Mouse (Mus musculus): ENCODE results near the gene Yap1. TPM values are rescaled to one million over a fixed set of nuclear protein-coding genes. Genes with fewer than 3 reads are reported as not detected.

The Yap1 gene
- 7.0 and 7.4 TPM in 2 replicates for polyA plus RNA-seq (2012)

- no peak for TF ChIP-seq GATA1 (IDR thresholded peaks at IDR 0.05; ENCODE audit: low read length)
These were observed at the start of gene Yap1 for GRCm38 (mm10) chr9:8004370-8004991. Gene Yap1 (minus strand): TSS chr9:8004596.

GRCm38 (mm10) chr9:8043044-8043387, 38.6 kb upstream of the Yap1 start:
- TF ChIP-seq GATA1 (IDR thresholded peaks at IDR 0.05; ENCODE audit: low read length), result no peak

- no peak for TF ChIP-seq GATA1 (IDR thresholded peaks at IDR 0.05; ENCODE audit: low read length)
These were observed 38.1 kb upstream of the Yap1 start, which contains the start of gene Cfap300 for GRCm38 (mm10) chr9:8042338-8043043. Gene Cfap300 (minus strand): TSS chr9:8042823.

- no peak for TF ChIP-seq GATA1 (IDR thresholded peaks at IDR 0.05; ENCODE audit: low read length)
These were observed 31.1 kb upstream of the Yap1 start for GRCm38 (mm10) chr9:8035546-8035945.

GRCm38 (mm10) chr9:8035091-8035490, 30.7 kb upstream of the Yap1 start:
- TF ChIP-seq GATA1 (IDR thresholded peaks at IDR 0.05; ENCODE audit: low read length), result no peak

GRCm38 (mm10) chr9:8034143-8034542, 29.7 kb upstream of the Yap1 start:
- no peak for TF ChIP-seq GATA1 (IDR thresholded peaks at IDR 0.05; ENCODE audit: low read length)

- TF ChIP-seq GATA1 (IDR thresholded peaks at IDR 0.05; ENCODE audit: low read length), result no peak
These were observed 28.5 kb upstream of the Yap1 start for GRCm38 (mm10) chr9:8032847-8033246.

- no peak for TF ChIP-seq GATA1 (IDR thresholded peaks at IDR 0.05; ENCODE audit: low read length)
These were observed 14.2 kb upstream of the Yap1 start for GRCm38 (mm10) chr9:8018609-8019008.

- TF ChIP-seq GATA1 (IDR thresholded peaks at IDR 0.05; ENCODE audit: low read length), result no peak
These were observed 13.0 kb upstream of the Yap1 start for GRCm38 (mm10) chr9:8017253-8017913.

- no peak for TF ChIP-seq GATA1 (IDR thresholded peaks at IDR 0.05; ENCODE audit: low read length)
These were observed 810 bp downstream of the Yap1 start for GRCm38 (mm10) chr9:8003301-8004271.

GRCm38 (mm10) chr9:8002806-8003205, 1.6 kb downstream of the Yap1 start:
- TF ChIP-seq GATA1 (IDR thresholded peaks at IDR 0.05; ENCODE audit: low read length), result no peak

- no peak for TF ChIP-seq GATA1 (IDR thresholded peaks at IDR 0.05; ENCODE audit: low read length)
These were observed 3.0 kb downstream of the Yap1 start for GRCm38 (mm10) chr9:8001352-8001751.

- TF ChIP-seq GATA1 (IDR thresholded peaks at IDR 0.05; ENCODE audit: low read length), result no peak
These were observed 10.1 kb downstream of the Yap1 start for GRCm38 (mm10) chr9:7994275-7994674.

GRCm38 (mm10) chr9:7992651-7993050, 11.7 kb downstream of the Yap1 start:
- TF ChIP-seq GATA1 (IDR thresholded peaks at IDR 0.05; ENCODE audit: low read length), result no peak

- no peak for TF ChIP-seq GATA1 (IDR thresholded peaks at IDR 0.05; ENCODE audit: low read length)
These were observed 13.5 kb downstream of the Yap1 start for GRCm38 (mm10) chr9:7990897-7991296.

Data from G1E-ER4 (cell line).